Mouse (Mus musculus) liver, adult 2 months (tissue): ENCODE measurements around the gene Dnajc19. TPM values are rescaled to one million over a fixed set of nuclear protein-coding genes. Genes with fewer than 3 reads are reported as not detected.

Experiments used
- DNase-seq: peaks from one replicate; pipeline ENCODE4 v3.0.0-alpha.2; 2011; ENCODE audit warnings: low read depth, low spot score; ENCODE audit errors: extremely low read depth
- H3K27ac ChIP-seq: fragments of 200-500 bp; replicated peaks from 2 replicates; pipeline ENCODE4 v1.5.1; 2012; ENCODE audit warnings: low read depth, mild to moderate bottlenecking, control low read depth, inconsistent platforms, low read length; ENCODE audit not compliant: insufficient read depth
- H3K27me3 ChIP-seq: fragments of 200-500 bp; 2 replicates; pipeline ENCODE4 v1.6.1; 2012; ENCODE audit warnings: mild to moderate bottlenecking, moderate library complexity, low read length, inconsistent platforms; ENCODE audit not compliant: control insufficient read depth, insufficient read depth
- H3K36me3 ChIP-seq: fragments of 200-500 bp; 2 replicates; pipeline ENCODE4 v1.6.1; 2012; ENCODE audit warnings: low read length, inconsistent platforms; ENCODE audit not compliant: control insufficient read depth, insufficient read depth
- H3K4me1 ChIP-seq: fragments of 200-500 bp; 2 replicates; pipeline ENCODE4 v1.6.1; 2011; ENCODE audit warnings: low read length; ENCODE audit not compliant: control insufficient read depth, insufficient read depth
- H3K4me3 ChIP-seq: fragments of 200-500 bp; 2 replicates; pipeline ENCODE4 v1.5.1; 2011; ENCODE audit warnings: low read depth, mild to moderate bottlenecking, control low read depth, low read length, moderate library complexity; ENCODE audit not compliant: insufficient read depth
- H3K79me2 ChIP-seq: fragments of 200-500 bp; 2 replicates; pipeline ENCODE4 v1.6.1; 2012; ENCODE audit warnings: inconsistent platforms, mild to moderate bottlenecking, low read length, moderate library complexity; ENCODE audit not compliant: control insufficient read depth, insufficient read depth
- H3K9ac ChIP-seq: fragments of 200-500 bp; 2 replicates; pipeline ENCODE4 v1.6.1; 2012; ENCODE audit warnings: low read depth, mild to moderate bottlenecking, control low read depth, inconsistent platforms, low read length
- CTCF ChIP-seq: fragments of 200-500 bp; IDR thresholded peaks from 2 replicates; pipeline ENCODE4 v1.5.1; 2011; ENCODE audit warnings: low read depth, low read length, control low read depth
- POLR2A ChIP-seq: fragments of 200-500 bp; IDR thresholded peaks from 2 replicates; pipeline ENCODE4 v1.6.1; 2011; ENCODE audit warnings: low read length, control low read depth; ENCODE audit not compliant: insufficient read depth; ENCODE audit errors: extremely low read depth
- WGBS: fragments of 180-500 bp; shearing (Covaris S2); methylation state at CpG from one replicate; pipeline ENCODE4 v1.1.7; 2018; 5-methylcytosine and 5-hydroxymethylcytosine counted together
- polyA plus RNA-seq: library from polyadenylated mRNA; depleted of rRNA; stranded (reverse); fragments of >200 nt; gene quantifications from 2 replicates; pipeline ENCODE4 v1.2.3, GENCODE M21; 2012
- total RNA-seq: library from RNA; depleted of rRNA; stranded (reverse); fragments of >200 nt; gene quantifications from 2 replicates; pipeline ENCODE4 v1.2.3, GENCODE M21; 2014

Dnajc19 gene
- total and polyA plus RNA-seq, 2 experiments = 129 to 160 TPM

GRCm38 (mm10) chr3:34020382-34021258 is 60.5 kb downstream of the Dnajc19 start:
- Histone ChIP-seq H3K79me2 (peaks cover 20% of the 10 kb centered on the region), H3K36me3 (no peaks in the 10 kb centered on the region), H3K4me1 (peaks cover 13% of the 10 kb centered on the region), H3K27ac (peak overlapping the region; percentile 79), H3K27me3 (no peaks in the 10 kb centered on the region), H3K9ac (peak overlapping the region; percentile 96), H3K4me3 (peak overlapping the region; percentile 93)
- TF ChIP-seq CTCF = no peak
- no peak for TF ChIP-seq POLR2A
- no peak for DNase-seq
- WGBS = under 1% methylated on average over 41 of the region's 70 CpGs

GRCm38 (mm10) chr3:34019540-34020381 is 61.4 kb downstream of the Dnajc19 start, which contains the start of gene Fxr1:
Fxr1 (plus strand) TSS chr3:34019943.
- H3K4me1 ChIP-seq = peaks cover 13% of the 10 kb centered on the region
- H3K9ac ChIP-seq = peak within 1 kb of the TSS; percentile 96
- H3K79me2 ChIP-seq = peaks cover 18% of the 10 kb centered on the region
- H3K36me3 ChIP-seq = no peaks in the 10 kb centered on the region
- WGBS = 1% methylated on average over 81 of the region's 97 CpGs
- H3K27ac ChIP-seq = peak within 1 kb of the TSS; percentile 79
- H3K4me3 ChIP-seq = peak within 1 kb of the TSS; percentile 93
- peak; percentile 66 for DNase-seq
- peak; percentile 87 for TF ChIP-seq POLR2A
- no peak for TF ChIP-seq CTCF
- no peaks in the 10 kb centered on the region for H3K27me3 ChIP-seq

- TF ChIP-seq POLR2A (no peak), CTCF (no peak)
- no peaks in the 10 kb centered on the region for H3K4me1 ChIP-seq
- H3K27ac ChIP-seq = no peak overlapping the region
- no peaks in the 10 kb centered on the region for H3K36me3 ChIP-seq
- H3K27me3 ChIP-seq = no peaks in the 10 kb centered on the region
- WGBS = 75% methylated on average over 6 of the region's 6 CpGs
- no peak overlapping the region for H3K9ac ChIP-seq
- no peak for DNase-seq
- no peak overlapping the region for H3K4me3 ChIP-seq
- H3K79me2 ChIP-seq = no peaks in the 10 kb centered on the region
Observed at GRCm38 (mm10) chr3:34008191-34008590, 72.9 kb downstream of the Dnajc19 start.

- H3K79me2 ChIP-seq = no peaks in the 10 kb centered on the region
- no peaks in the 10 kb centered on the region for H3K27me3 ChIP-seq
- no peaks in the 10 kb centered on the region for H3K4me1 ChIP-seq
- no peak for DNase-seq
- 83% methylated on average over 4 of the region's 4 CpGs for WGBS
- H3K9ac ChIP-seq = no peak overlapping the region
- no peak overlapping the region for H3K27ac ChIP-seq
- H3K36me3 ChIP-seq = no peaks in the 10 kb centered on the region
- no peak overlapping the region for H3K4me3 ChIP-seq
- TF ChIP-seq CTCF = no peak
- TF ChIP-seq POLR2A = no peak
Observed at GRCm38 (mm10) chr3:34007611-34008010, 73.5 kb downstream of the Dnajc19 start.

GRCm38 (mm10) chr3:34006824-34007223 is 74.3 kb downstream of the Dnajc19 start:
- Histone ChIP-seq H3K79me2 (no peaks in the 10 kb centered on the region), H3K27me3 (no peaks in the 10 kb centered on the region), H3K4me1 (no peaks in the 10 kb centered on the region), H3K36me3 (no peaks in the 10 kb centered on the region), H3K4me3 (no peak overlapping the region), H3K9ac (no peak overlapping the region), H3K27ac (no peak overlapping the region)
- TF ChIP-seq CTCF = no peak
- TF ChIP-seq POLR2A = no peak
- no peak for DNase-seq
- WGBS = 73% methylated on average over 3 of the region's 3 CpGs
